ENCODE assay signal across 8 mouse cellular contexts in the genomic region with DNA sequence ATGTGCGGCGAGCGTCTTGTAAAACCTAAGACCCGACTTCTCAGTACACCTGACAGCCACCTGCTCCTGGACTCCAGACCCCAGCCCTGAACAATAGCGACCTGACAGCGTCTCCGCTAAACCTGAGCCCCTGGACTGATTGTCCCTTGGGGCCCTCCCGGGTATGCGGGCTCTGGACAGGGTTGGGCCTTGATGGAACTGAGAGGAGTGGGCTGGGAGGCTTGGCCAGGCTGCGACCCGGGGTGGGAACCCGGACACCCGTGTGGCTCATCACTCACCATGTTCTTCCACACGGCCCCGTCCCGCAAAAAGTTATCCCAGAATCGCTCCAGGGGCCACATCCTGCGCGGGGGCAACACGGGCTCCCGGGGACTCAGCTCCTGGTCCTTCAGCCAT. TPM values are rescaled to one million over a fixed set of nuclear protein-coding genes. Genes with fewer than 3 reads are reported as not detected.
DNase-seq lines count a peak whose midpoint lies in the region; ATAC-seq and TF ChIP-seq lines count a peak whose summit lies in the region.

No protein-coding gene starts in this region.

- H3K27ac ChIP-seq in intestine, postnatal 0 days (ENCODE audit: low read depth, low read length), result peak overlapping the region; percentile 75
- peak overlapping the region; percentile 52; the same call in 1 of the 2 replicates for H3K27ac ChIP-seq in neural tube, embryonic 14.5 days (ENCODE audit: low read depth, low read length)

- WGBS in intestine, postnatal 0 days, result under 1% methylated on average over 21 of the region's 21 CpGs
- WGBS in neural tube, embryonic 14.5 days, result under 1% methylated on average over 21 of the region's 21 CpGs

- H3K27me3 ChIP-seq in intestine, postnatal 0 days (replicated peaks; ENCODE audit: control insufficient read depth, insufficient read depth, low read length), result no peaks in the 10 kb centered on the region
- H3K27me3 ChIP-seq in neural tube, embryonic 14.5 days (ENCODE audit: control insufficient read depth, insufficient read depth, low read length), result no peaks in the 10 kb centered on the region

- H3K4me2 ChIP-seq in intestine, postnatal 0 days (replicated peaks; ENCODE audit: low read depth), result peak overlapping the region; percentile 95
- peak overlapping the region; percentile 96 for H3K4me2 ChIP-seq in neural tube, embryonic 14.5 days (ENCODE audit: low read depth, low read length)

- H3K36me3 ChIP-seq in intestine, postnatal 0 days (ENCODE audit: control insufficient read depth, insufficient read depth), result peaks cover 12% of the 10 kb centered on the region; the same call in 1 of the 2 replicates
- peaks cover 4% of the 10 kb centered on the region; the same call in 1 of the 2 replicates for H3K36me3 ChIP-seq in neural tube, embryonic 14.5 days (ENCODE audit: control insufficient read depth, insufficient read depth, low read length)

- no peak for TF ChIP-seq CTCF in intestine, postnatal 0 days (IDR thresholded peaks at IDR 0.05; ENCODE audit: low read depth)

- H3K4me3 ChIP-seq in intestine, postnatal 0 days (ENCODE audit: low read depth, low read length), result peak overlapping the region; percentile 97
- H3K4me3 ChIP-seq in neural tube, embryonic 14.5 days (ENCODE audit: low read depth, low read length), result peak overlapping the region; percentile 72

- ATAC-seq in intestine, postnatal 0 days, result peak; percentile 37
- ATAC-seq in neural tube, embryonic 14.5 days (ENCODE audit: low read depth), result peak; percentile 84
- no peak; the same call in 1 of the 2 replicates for ATAC-seq in frontal cortex, adult (ENCODE audit: low TSS enrichment)

- H3K4me1 ChIP-seq in intestine, postnatal 0 days (replicated peaks; ENCODE audit: control insufficient read depth, insufficient read depth, low read length), result no peaks in the 10 kb centered on the region; the same call in 1 of the 2 replicates
- peaks cover 10% of the 10 kb centered on the region for H3K4me1 ChIP-seq in neural tube, embryonic 14.5 days (ENCODE audit: control insufficient read depth, insufficient read depth, low read length)

- DNase-seq in embryo, embryonic 11.5 days (ENCODE audit: low read depth, low spot score), result peak; percentile 7
- no peak for DNase-seq in embryo, embryonic 9.5 days (ENCODE audit: extremely low spot score)
- DNase-seq in spleen, adult 12 weeks (ENCODE audit: low spot score), result peak; percentile 3
- no peak for DNase-seq in spleen, postnatal 36 days (ENCODE audit: low spot score in 2 of 2)
- no peak for DNase-seq in adrenal gland, postnatal 25 days

- H3K9ac ChIP-seq in intestine, postnatal 0 days (ENCODE audit: low read depth, low read length), result peak overlapping the region; percentile 86
- peak overlapping the region; percentile 61 for H3K9ac ChIP-seq in neural tube, embryonic 14.5 days (replicated peaks; ENCODE audit: low read depth, low read length)

- no peaks in the 10 kb centered on the region for H3K9me3 ChIP-seq in intestine, postnatal 0 days (ENCODE audit: control insufficient read depth)
- H3K9me3 ChIP-seq in neural tube, embryonic 14.5 days (ENCODE audit: control insufficient read depth, low read length), result no peaks in the 10 kb centered on the region

RNA-seq across cellular contexts. Expression of a gene that starts 0.3 kb away (rescaled TPM):
- 370 and 403 TPM in 2 replicates for polyA plus RNA-seq in intestine, postnatal 0 days (2015; fragmentation: Nextera tagmentation; extraction: Ambion mirVana)
- 336 and 381 TPM in 2 replicates for polyA plus RNA-seq in neural tube, embryonic 14.5 days (2014; fragmentation: Nextera tagmentation; extraction: Ambion mirVana)
- 177 and 194 TPM in 2 replicates for total RNA-seq in adrenal gland, postnatal 25 days (2021)

RNA-seq across cellular contexts. Expression of a gene that starts 9.2 kb away (rescaled TPM):
- polyA plus RNA-seq in intestine, postnatal 0 days (2015; fragmentation: Nextera tagmentation; extraction: Ambion mirVana), result 18.3 and 19.8 TPM in 2 replicates
- 30.7 and 36.9 TPM in 2 replicates for polyA plus RNA-seq in neural tube, embryonic 14.5 days (2014; fragmentation: Nextera tagmentation; extraction: Ambion mirVana)
- 32.9 and 33.2 TPM in 2 replicates for total RNA-seq in adrenal gland, postnatal 25 days (2021)

RNA-seq across cellular contexts. Expression of a gene that starts 9.5 kb away (rescaled TPM):
- 35.4 and 42.9 TPM in 2 replicates for polyA plus RNA-seq in intestine, postnatal 0 days (2015; fragmentation: Nextera tagmentation; extraction: Ambion mirVana)
- polyA plus RNA-seq in neural tube, embryonic 14.5 days (2014; fragmentation: Nextera tagmentation; extraction: Ambion mirVana), result 13.0 TPM in 2 replicates
- 47.8 and 54.6 TPM in 2 replicates for total RNA-seq in adrenal gland, postnatal 25 days (2021)

RNA-seq across cellular contexts. Expression of a gene that starts 39.2 kb away (rescaled TPM):
- polyA plus RNA-seq in intestine, postnatal 0 days (2015; fragmentation: Nextera tagmentation; extraction: Ambion mirVana), result 18.0 and 19.3 TPM in 2 replicates
- 3.3 and 3.7 TPM in 2 replicates for polyA plus RNA-seq in neural tube, embryonic 14.5 days (2014; fragmentation: Nextera tagmentation; extraction: Ambion mirVana)
- total RNA-seq in adrenal gland, postnatal 25 days (2021), result 24.4 and 34.1 TPM in 2 replicates

Comparison
In these comparisons a context has a peak if more than half of its experiments do, and no peak if none do; other contexts are left out.
1. DNase-seq: peak in embryo, embryonic 11.5 days (single experiment) and spleen, adult 12 weeks (single experiment); none in embryo, embryonic 9.5 days (single experiment), spleen, postnatal 36 days (0 of 2) and adrenal gland, postnatal 25 days (single experiment).